Mouse (Mus musculus): ENCODE measurements around the gene Fbxo6. TPM values are rescaled to one million over a fixed set of nuclear protein-coding genes. Genes with fewer than 3 reads are reported as not detected.

Fbxo6 gene
- polyA plus RNA-seq, 1 experiment from 2014 or later, result 19.2 TPM

GRCm38 (mm10) chr4:148137503-148137902 lies 14.4 kb downstream of the Fbxo6 start:
- H3K27me3 ChIP-seq (ENCODE audit: control insufficient read depth, insufficient read depth, low read length), result no peaks in the 10 kb centered on the region; the same call in 1 of the 2 replicates
- no peaks in the 10 kb centered on the region for H3K36me3 ChIP-seq (ENCODE audit: control insufficient read depth, insufficient read depth, low read length)
- H3K4me3 ChIP-seq (ENCODE audit: low read length), result no peak overlapping the region
- H3K9ac ChIP-seq (ENCODE audit: low read depth, low read length), result no peak overlapping the region
- H3K9me3 ChIP-seq (ENCODE audit: control insufficient read depth, low read length), result no peaks in the 10 kb centered on the region
- ATAC-seq (ENCODE audit: low FRiP score, low TSS enrichment), result no peak
- H3K27ac ChIP-seq (ENCODE audit: low read depth, low read length), result no peak overlapping the region
- H3K4me1 ChIP-seq (ENCODE audit: control insufficient read depth, insufficient read depth, low read length), result 0 out of 2 replicates have a peak, but pooled peaks cover 9% of the 10 kb centered on the region
- H3K4me2 ChIP-seq (replicated peaks; ENCODE audit: low read depth, low read length), result no peak overlapping the region
- WGBS, result 75% methylated on average over 8 of the region's 8 CpGs

DNA sequence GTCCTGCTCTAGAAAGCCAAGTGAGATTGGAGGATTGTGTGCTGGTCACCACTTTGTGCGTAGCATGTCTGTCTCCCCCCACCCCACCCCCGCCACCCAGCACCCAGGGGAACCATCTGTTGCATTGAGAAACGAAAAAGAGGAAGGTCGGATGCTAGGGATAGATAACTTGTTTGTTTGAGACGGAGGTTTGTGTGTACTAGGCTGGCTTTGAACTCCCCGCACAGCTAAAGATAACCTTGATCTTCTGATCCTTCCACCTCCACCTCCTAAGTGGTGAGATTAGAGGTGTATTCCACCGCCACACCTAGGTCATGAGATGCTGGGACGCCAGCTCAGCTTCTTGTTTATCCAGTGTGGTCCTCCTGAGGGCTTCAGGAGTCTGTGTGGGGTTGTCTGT lies 17.0 kb downstream of the Fbxo6 start:
- no peak overlapping the region for H3K4me3 ChIP-seq (ENCODE audit: low read length)
- no peak overlapping the region for H3K9ac ChIP-seq (ENCODE audit: low read depth, low read length)
- H3K9me3 ChIP-seq (ENCODE audit: control insufficient read depth, low read length), result no peaks in the 10 kb centered on the region
- H3K27ac ChIP-seq (ENCODE audit: low read depth, low read length), result no peak overlapping the region
- no peak for ATAC-seq (ENCODE audit: low FRiP score, low TSS enrichment)
- 0 out of 2 replicates have a peak, but pooled peaks cover 12% of the 10 kb centered on the region for H3K4me1 ChIP-seq (ENCODE audit: control insufficient read depth, insufficient read depth, low read length)
- H3K36me3 ChIP-seq (ENCODE audit: control insufficient read depth, insufficient read depth, low read length), result no peaks in the 10 kb centered on the region
- no peak overlapping the region for H3K4me2 ChIP-seq (replicated peaks; ENCODE audit: low read depth, low read length)
- WGBS, result 88% methylated on average over 8 of the region's 8 CpGs
- peaks cover 11% of the 10 kb centered on the region for H3K27me3 ChIP-seq (ENCODE audit: control insufficient read depth, insufficient read depth, low read length)

DNA sequence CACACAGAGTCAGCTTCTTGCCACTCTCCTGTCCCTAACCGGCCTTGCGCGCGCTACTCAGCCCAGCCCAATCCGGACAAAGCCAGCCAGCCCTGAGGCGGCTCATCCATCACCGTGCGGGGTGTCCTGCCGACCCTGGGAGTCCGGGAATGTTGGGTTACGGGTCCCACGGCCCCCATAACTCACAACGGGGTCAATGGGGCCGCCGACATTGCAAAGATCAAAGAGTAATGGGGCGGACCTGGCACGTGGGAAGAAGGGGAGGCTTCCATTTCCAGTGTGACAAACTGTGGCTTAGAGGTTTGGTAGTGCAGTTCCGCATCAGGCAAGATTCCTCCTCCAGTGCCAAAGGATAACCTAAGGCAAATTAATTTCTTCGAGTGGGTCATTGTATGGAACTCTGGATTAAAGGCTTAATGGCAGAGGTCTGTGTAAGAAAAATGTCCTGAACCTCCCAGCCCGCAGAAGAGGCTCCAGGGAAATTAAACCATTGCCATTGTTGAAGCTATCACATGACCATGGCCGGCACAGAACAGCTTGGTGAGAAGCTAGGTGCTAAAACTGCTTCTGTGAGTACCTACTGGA lies 20.4 kb downstream of the Fbxo6 start:
- H3K9ac ChIP-seq (ENCODE audit: low read depth, low read length), result no peak overlapping the region
- no peaks in the 10 kb centered on the region for H3K9me3 ChIP-seq (ENCODE audit: control insufficient read depth, low read length)
- ATAC-seq (ENCODE audit: low FRiP score, low TSS enrichment), result peak; percentile 69
- H3K27me3 ChIP-seq (ENCODE audit: control insufficient read depth, insufficient read depth, low read length), result peaks cover 28% of the 10 kb centered on the region
- 0 out of 2 replicates have a peak, but pooled peaks cover 10% of the 10 kb centered on the region for H3K4me1 ChIP-seq (ENCODE audit: control insufficient read depth, insufficient read depth, low read length)
- peak overlapping the region; percentile 98 for H3K4me2 ChIP-seq (replicated peaks; ENCODE audit: low read depth, low read length)
- H3K4me3 ChIP-seq (ENCODE audit: low read length), result peak overlapping the region; percentile 67
- 1% methylated on average over 21 of the region's 21 CpGs for WGBS
- H3K36me3 ChIP-seq (ENCODE audit: control insufficient read depth, insufficient read depth, low read length), result no peaks in the 10 kb centered on the region
- H3K27ac ChIP-seq (ENCODE audit: low read depth, low read length), result no peak overlapping the region

DNA sequence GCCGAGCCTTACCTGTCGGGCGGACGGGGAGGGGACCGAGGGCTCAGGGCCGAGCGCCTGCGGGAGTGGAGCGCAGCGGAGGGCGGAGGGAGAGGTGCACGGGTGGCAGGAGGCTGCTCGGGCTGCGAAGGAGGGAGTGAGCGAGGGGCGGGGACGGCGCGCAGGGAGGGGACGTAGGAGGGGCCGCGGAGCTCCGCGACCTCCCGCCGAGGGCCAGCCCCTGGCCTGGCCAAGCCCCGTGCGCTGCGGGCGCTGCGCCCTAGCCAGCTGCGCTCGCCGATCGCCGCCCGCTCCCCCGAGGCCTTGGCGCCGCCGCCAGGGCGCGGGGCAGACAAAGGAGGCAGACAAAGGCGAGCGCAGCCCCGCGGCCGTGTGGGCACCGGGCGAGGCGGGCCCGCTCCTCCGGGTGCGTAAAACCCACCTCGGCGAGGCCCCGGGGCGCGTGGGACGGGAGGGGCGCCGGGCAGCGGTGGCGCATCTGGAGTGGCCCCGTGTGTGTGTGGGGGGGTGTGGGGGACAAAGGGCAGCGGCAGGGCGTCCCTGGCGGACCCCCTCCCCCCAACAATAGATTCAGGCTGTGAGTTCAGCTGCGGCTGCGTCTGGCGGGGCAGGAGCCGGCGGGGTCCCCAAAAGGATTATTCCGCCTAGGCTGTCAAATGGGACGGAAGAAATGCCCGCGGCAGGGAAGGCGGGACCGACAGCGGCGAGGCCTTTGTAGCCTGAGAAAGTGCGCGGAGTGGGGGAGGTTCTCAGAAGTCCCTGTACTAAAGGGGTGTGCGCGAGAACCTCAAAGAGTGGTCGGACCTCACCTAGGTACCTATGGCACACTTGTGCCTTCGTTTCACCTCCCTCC lies 21.2 kb downstream of the Fbxo6 start, which contains the start of gene Draxin:
Gene Draxin, minus strand, starts transcription at position 138 of the 853 bp plus-strand sequence.
- Histone ChIP-seq H3K27me3 (ENCODE audit: control insufficient read depth, insufficient read depth, low read length) (peaks cover 28% of the 10 kb centered on the region), H3K4me1 (ENCODE audit: control insufficient read depth, insufficient read depth, low read length) (0 out of 2 replicates have a peak, but pooled peaks cover 10% of the 10 kb centered on the region), H3K4me2 (replicated peaks; ENCODE audit: low read depth, low read length) (peak within 1 kb of the TSS; percentile 98), H3K4me3 (ENCODE audit: low read length) (peak within 1 kb of the TSS; percentile 67), H3K9ac (ENCODE audit: low read depth, low read length) (peak within 1 kb of the TSS; percentile 75), H3K27ac (ENCODE audit: low read depth, low read length) (0 out of 2 replicates have a peak within 1 kb of the TSS, but pooled peaks have one; percentile 30), H3K9me3 (ENCODE audit: control insufficient read depth, low read length) (no peaks in the 10 kb centered on the region), H3K36me3 (ENCODE audit: control insufficient read depth, insufficient read depth, low read length) (no peaks in the 10 kb centered on the region)
- WGBS, result 1% methylated on average over 56 of the region's 87 CpGs
- ATAC-seq (ENCODE audit: low FRiP score, low TSS enrichment), result peak; percentile 93

DNA sequence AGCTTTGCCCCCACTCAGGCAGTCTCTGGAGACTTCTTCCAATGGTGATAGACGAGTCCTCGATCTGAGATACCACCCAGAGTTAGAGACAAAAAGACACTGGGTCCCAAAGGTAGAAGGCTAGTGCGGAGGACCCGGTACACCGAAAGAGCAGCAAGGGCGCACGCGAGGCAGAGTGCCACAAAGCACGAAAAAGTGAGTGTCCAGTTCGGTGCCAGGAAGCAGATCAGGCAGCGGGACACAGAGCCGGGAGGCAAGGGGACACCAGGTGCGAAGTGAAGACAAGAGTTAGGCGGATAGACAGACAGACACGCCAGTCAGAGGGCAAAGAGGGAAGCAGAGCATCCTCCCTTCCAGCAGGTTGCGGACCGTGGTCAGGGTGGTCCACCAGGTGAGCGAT lies 21.8 kb downstream of the Fbxo6 start, which contains the start of gene Mad2l2:
Gene Mad2l2, plus strand, starts transcription at position 252 of the 400 bp plus-strand sequence.
- 0 out of 2 replicates have a peak within 1 kb of the TSS, but pooled peaks have one; percentile 30 for H3K27ac ChIP-seq (ENCODE audit: low read depth, low read length)
- H3K9me3 ChIP-seq (ENCODE audit: control insufficient read depth, low read length), result no peaks in the 10 kb centered on the region
- 2% methylated on average over 15 of the region's 18 CpGs for WGBS
- peak within 1 kb of the TSS; percentile 98 for H3K4me2 ChIP-seq (replicated peaks; ENCODE audit: low read depth, low read length)
- 0 out of 2 replicates have a peak, but pooled peaks cover 10% of the 10 kb centered on the region for H3K4me1 ChIP-seq (ENCODE audit: control insufficient read depth, insufficient read depth, low read length)
- no peak; the same call in 1 of the 2 replicates for ATAC-seq (ENCODE audit: low FRiP score, low TSS enrichment)
- H3K27me3 ChIP-seq (ENCODE audit: control insufficient read depth, insufficient read depth, low read length), result peaks cover 28% of the 10 kb centered on the region
- H3K9ac ChIP-seq (ENCODE audit: low read depth, low read length), result peak within 1 kb of the TSS; percentile 75
- H3K4me3 ChIP-seq (ENCODE audit: low read length), result peak within 1 kb of the TSS; percentile 67
- H3K36me3 ChIP-seq (ENCODE audit: control insufficient read depth, insufficient read depth, low read length), result no peaks in the 10 kb centered on the region

GRCm38 (mm10) chr4:148128672-148129071 lies 23.3 kb downstream of the Fbxo6 start:
- H3K4me1 ChIP-seq (ENCODE audit: control insufficient read depth, insufficient read depth, low read length), result 0 out of 2 replicates have a peak, but pooled peaks cover 10% of the 10 kb centered on the region
- no peaks in the 10 kb centered on the region for H3K9me3 ChIP-seq (ENCODE audit: control insufficient read depth, low read length)
- H3K36me3 ChIP-seq (ENCODE audit: control insufficient read depth, insufficient read depth, low read length), result no peaks in the 10 kb centered on the region
- H3K27me3 ChIP-seq (ENCODE audit: control insufficient read depth, insufficient read depth, low read length), result peaks cover 28% of the 10 kb centered on the region
- no peak overlapping the region for H3K9ac ChIP-seq (ENCODE audit: low read depth, low read length)
- no peak overlapping the region for H3K4me3 ChIP-seq (ENCODE audit: low read length)
- H3K4me2 ChIP-seq (replicated peaks; ENCODE audit: low read depth, low read length), result no peak overlapping the region
- no peak for ATAC-seq (ENCODE audit: low FRiP score, low TSS enrichment)
- 63% methylated on average over 2 of the region's 2 CpGs for WGBS
- no peak overlapping the region for H3K27ac ChIP-seq (ENCODE audit: low read depth, low read length)

GRCm38 (mm10) chr4:148128241-148128640 lies 23.7 kb downstream of the Fbxo6 start:
- H3K4me1 ChIP-seq (ENCODE audit: control insufficient read depth, insufficient read depth, low read length), result 0 out of 2 replicates have a peak, but pooled peaks cover 10% of the 10 kb centered on the region
- no peak overlapping the region for H3K4me3 ChIP-seq (ENCODE audit: low read length)
- WGBS, result 33% methylated on average over 1 of the region's 1 CpGs
- ATAC-seq (ENCODE audit: low FRiP score, low TSS enrichment), result no peak
- H3K27ac ChIP-seq (ENCODE audit: low read depth, low read length), result no peak overlapping the region
- H3K9ac ChIP-seq (ENCODE audit: low read depth, low read length), result no peak overlapping the region
- H3K4me2 ChIP-seq (replicated peaks; ENCODE audit: low read depth, low read length), result no peak overlapping the region
- peaks cover 28% of the 10 kb centered on the region for H3K27me3 ChIP-seq (ENCODE audit: control insufficient read depth, insufficient read depth, low read length)
- H3K36me3 ChIP-seq (ENCODE audit: control insufficient read depth, insufficient read depth, low read length), result no peaks in the 10 kb centered on the region
- no peaks in the 10 kb centered on the region for H3K9me3 ChIP-seq (ENCODE audit: control insufficient read depth, low read length)

GRCm38 (mm10) chr4:148122694-148123066 lies 29.3 kb downstream of the Fbxo6 start:
- Histone ChIP-seq H3K4me2 (replicated peaks; ENCODE audit: low read depth, low read length) (no peak overlapping the region), H3K27ac (ENCODE audit: low read depth, low read length) (no peak overlapping the region)

More at GRCm38 (mm10) chr4:148122694-148123066, 29.3 kb downstream of the Fbxo6 start:
- H3K27me3 ChIP-seq (ENCODE audit: control insufficient read depth, insufficient read depth, low read length), result no peaks in the 10 kb centered on the region; the same call in 1 of the 2 replicates
- no peaks in the 10 kb centered on the region for H3K4me1 ChIP-seq (ENCODE audit: control insufficient read depth, insufficient read depth, low read length)
- no peak overlapping the region for H3K9ac ChIP-seq (ENCODE audit: low read depth, low read length)
- 62% methylated on average over 3 of the region's 3 CpGs for WGBS
- H3K36me3 ChIP-seq (ENCODE audit: control insufficient read depth, insufficient read depth, low read length), result no peaks in the 10 kb centered on the region
- no peaks in the 10 kb centered on the region for H3K9me3 ChIP-seq (ENCODE audit: control insufficient read depth, low read length)
- ATAC-seq (ENCODE audit: low FRiP score, low TSS enrichment), result no peak
- no peak overlapping the region for H3K4me3 ChIP-seq (ENCODE audit: low read length)

Data from kidney, embryonic 14.5 days (tissue).